In genomic region chr7:84618951-84619350, GRCm38 (mm10) we compare ENCODE assay signal across 27 mouse cellular contexts. TPM values are rescaled to one million over a fixed set of nuclear protein-coding genes. Genes with fewer than 3 reads are reported as not detected.
A peak's percentile ranks its signal among the peaks of the same experiment; 100 is the strongest.
DNase-seq lines count a peak whose midpoint lies in the region; ATAC-seq and TF ChIP-seq lines count a peak whose summit lies in the region.
"Had no signal": no experiment of that assay in that cellular context is flagged by ENCODE, and none has a peak within 500 bp of the region (broad histone marks: within the 10 kb centered on the region; RNA-seq: fewer than 3 reads in every experiment).

No protein-coding gene starts in this region.

- 14% methylated on average over 2 of the region's 2 CpGs for WGBS in cerebellum, adult 2 months
- WGBS in hindbrain, embryonic 11.5 days: 93% methylated on average over 2 of the region's 2 CpGs
- WGBS in neural tube, embryonic 15.5 days: 93% methylated on average over 2 of the region's 2 CpGs

- H3K9me3 ChIP-seq in hindbrain, embryonic 11.5 days (ENCODE audit: control insufficient read depth, low read length): no peaks in the 10 kb centered on the region
- H3K9me3 ChIP-seq in neural tube, embryonic 15.5 days (replicated peaks): no peaks in the 10 kb centered on the region
- H3K9me3 ChIP-seq: forebrain, embryonic 10.5 days; forebrain, embryonic 13.5 days; hindbrain, embryonic 10.5 days had no signal

- H3K9ac ChIP-seq in hindbrain, embryonic 11.5 days (ENCODE audit: low read depth, low read length): no peak overlapping the region
- H3K9ac ChIP-seq in neural tube, embryonic 15.5 days (replicated peaks): no peak overlapping the region
- H3K9ac ChIP-seq: forebrain, embryonic 13.5 days; hindbrain, embryonic 14.5 days had no signal

- H3K4me1 ChIP-seq in cerebellum, adult 2 months (ENCODE audit: control insufficient read depth, insufficient read depth, low read length): no peaks in the 10 kb centered on the region; the same call in 1 of the 2 replicates
- H3K4me1 ChIP-seq in hindbrain, embryonic 11.5 days (replicated peaks; ENCODE audit: control insufficient read depth, insufficient read depth, low read length): no peaks in the 10 kb centered on the region
- H3K4me1 ChIP-seq in neural tube, embryonic 15.5 days: no peaks in the 10 kb centered on the region
- H3K4me1 ChIP-seq: forebrain, embryonic 10.5 days; forebrain, embryonic 13.5 days; hindbrain, embryonic 10.5 days had no signal

- H3K27ac ChIP-seq in cerebellum, adult 2 months (ENCODE audit: insufficient read depth, low read length): no peak overlapping the region
- no peak overlapping the region for H3K27ac ChIP-seq in hindbrain, embryonic 11.5 days (ENCODE audit: low read depth, low read length)
- no peak overlapping the region for H3K27ac ChIP-seq in neural tube, embryonic 15.5 days (replicated peaks)
- H3K27ac ChIP-seq: forebrain, embryonic 10.5 days; forebrain, embryonic 13.5 days; heart, adult 2 months; hindbrain, embryonic 10.5 days; hindbrain, embryonic 14.5 days; hindbrain, postnatal 0 days had no signal

- 0 out of 2 replicates have a peak, but pooled peaks cover 2% of the 10 kb centered on the region for H3K36me3 ChIP-seq in hindbrain, embryonic 11.5 days (ENCODE audit: control insufficient read depth, insufficient read depth, low read length)
- H3K36me3 ChIP-seq in neural tube, embryonic 15.5 days: peaks cover 14% of the 10 kb centered on the region

- H3K4me3 ChIP-seq in cerebellum, adult 2 months (replicated peaks; ENCODE audit: insufficient read depth, low read depth, low read length): no peak overlapping the region
- no peak overlapping the region for H3K4me3 ChIP-seq in hindbrain, embryonic 11.5 days (ENCODE audit: low read depth, low read length)
- H3K4me3 ChIP-seq in neural tube, embryonic 15.5 days (replicated peaks): no peak overlapping the region
- H3K4me3 ChIP-seq: forebrain, embryonic 10.5 days; forebrain, embryonic 13.5 days; heart, adult 2 months; hindbrain, embryonic 10.5 days had no signal

- TF ChIP-seq CTCF in cerebellum, adult 2 months (IDR thresholded peaks at IDR 0.05; ENCODE audit: borderline replicate concordance, insufficient read depth, low read depth, low read length): no peak

- no peak for TF ChIP-seq POLR2A in cerebellum, adult 2 months (IDR thresholded peaks at IDR 0.05; ENCODE audit: borderline replicate concordance, insufficient read depth, low read length)

- H3K27me3 ChIP-seq in cerebellum, adult 2 months (ENCODE audit: control insufficient read depth, insufficient read depth, low read length): no peaks in the 10 kb centered on the region
- no peaks in the 10 kb centered on the region for H3K27me3 ChIP-seq in hindbrain, embryonic 11.5 days (ENCODE audit: control insufficient read depth, insufficient read depth, low read length)
- H3K27me3 ChIP-seq in neural tube, embryonic 15.5 days (replicated peaks): no peaks in the 10 kb centered on the region
- H3K27me3 ChIP-seq: forebrain, embryonic 13.5 days had no signal

- DNase-seq in cerebellum, adult 18-20 months: peak; percentile 43 to 47
- no peak for DNase-seq in cerebellum, postnatal 4 days (ENCODE audit: low spot score in 2 of 2)
- peak; percentile 58 for DNase-seq in brain, adult 2 months (ENCODE audit: low read depth, low spot score)
- DNase-seq in cerebellum, adult 2 months: peak; percentile 50 to 66
- peak; percentile 40 for DNase-seq in cerebellum, adult 9-11 months
- no peak for DNase-seq in hindbrain, embryonic 11.5 days (ENCODE audit: low spot score)
- no peak for DNase-seq in adrenal gland, postnatal 14 days
- DNase-seq: adrenal gland, adult 2 months; adrenal gland, postnatal 25 days; gastrocnemius, postnatal 10 days; gastrocnemius, postnatal 36 days; heart, adult 2 months; heart, postnatal 36 days; kidney, adult 18-20 months had no signal

- no peak for ATAC-seq in hindbrain, embryonic 11.5 days (ENCODE audit: low FRiP score)
- no peak for ATAC-seq in neural tube, embryonic 15.5 days (ENCODE audit: low FRiP score)
- ATAC-seq: CD4-positive, CD25-positive, alpha-beta regulatory T cell, adult 4 months; forebrain, embryonic 13.5 days; forebrain, embryonic 16.5 days; hindbrain, postnatal 0 days; inflammation-experienced regulatory T-cells, adult 6 months; intestine, embryonic 16.5 days had no signal

- H3K4me2 ChIP-seq in hindbrain, embryonic 11.5 days (replicated peaks; ENCODE audit: low read depth, low read length): no peak overlapping the region
- no peak overlapping the region for H3K4me2 ChIP-seq in neural tube, embryonic 15.5 days
- H3K4me2 ChIP-seq: forebrain, embryonic 13.5 days; heart, embryonic 11.5 days; hindbrain, embryonic 14.5 days had no signal

RNA-seq across cellular contexts. Expression of gene Fah, which starts 12.4 kb away (rescaled TPM):
- polyA plus RNA-seq in cerebellum, adult 2 months (2012; rRNA removed): 52.7 and 53.9 TPM in 2 replicates
- polyA plus RNA-seq in hindbrain, embryonic 11.5 days (2014; fragmentation: Nextera tagmentation; extraction: Ambion mirVana): 3.5 and 4.0 TPM in 2 replicates
- polyA plus RNA-seq in neural tube, embryonic 15.5 days (2015; fragmentation: Nextera tagmentation; extraction: Ambion mirVana): 12.3 and 12.6 TPM in 2 replicates
- total RNA-seq in adrenal gland, postnatal 14 days (2021): 47.5 and 99.3 TPM in 2 replicates
- total RNA-seq: granulocyte monocyte progenitor cell, adult 5-6 weeks; MEL had no signal

Comparison
In these comparisons a context has a peak if more than half of its experiments do, and no peak if none do; other contexts are left out.
1. DNase-seq: peak in cerebellum, adult 18-20 months (2 of 2), brain, adult 2 months (single experiment), cerebellum, adult 2 months (2 of 2) and cerebellum, adult 9-11 months (single experiment); none in cerebellum, postnatal 4 days (0 of 2), hindbrain, embryonic 11.5 days (single experiment) and adrenal gland, postnatal 14 days (single experiment).